Mouse (Mus musculus): Measurements from ENCODE around the gene Immp1l. TPM values are rescaled to one million over a fixed set of nuclear protein-coding genes. Genes with fewer than 3 reads are reported as not detected.

Immp1l gene
- total RNA-seq, 2 experiments from 2014 or later = 76.1 to 81.6 TPM

DNA sequence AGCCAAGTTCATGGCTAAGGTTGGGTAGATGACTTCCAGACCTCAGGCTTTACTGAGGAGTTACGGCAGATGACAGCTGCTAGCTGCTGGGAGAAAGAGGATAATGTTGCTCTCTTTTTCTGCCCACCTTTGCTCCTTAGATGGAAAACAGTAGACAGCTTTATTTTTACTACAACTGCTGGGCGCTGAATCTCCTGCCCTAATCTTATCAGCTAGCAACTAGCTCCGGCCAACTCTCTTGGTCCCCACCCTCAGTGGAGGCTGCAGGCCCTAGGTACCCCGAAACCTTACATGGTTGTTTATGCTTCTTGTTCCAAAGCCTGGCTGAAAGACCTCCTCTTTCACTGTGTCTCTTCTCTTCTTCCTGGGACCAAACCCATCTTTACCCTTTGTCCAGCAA lies 49.4 kb downstream of the Immp1l start:
- TF ChIP-seq CTCF (IDR thresholded peaks at IDR 0.05) = no peak
- Histone ChIP-seq H3K4me3 (no peak overlapping the region), H3K27ac (no peak overlapping the region)
- intact Hi-C loops (cut with DNase I) = no loop called here
- no peak for DNase-seq

GRCm38 (mm10) chr2:105963447-105963846 lies 59.0 kb downstream of the Immp1l start:
- no peak overlapping the region for H3K4me3 ChIP-seq
- TF ChIP-seq CTCF (IDR thresholded peaks at IDR 0.05) = no peak
- no peak for DNase-seq
- intact Hi-C loops (cut with DNase I) = no loop called here
- H3K27ac ChIP-seq = no peak overlapping the region

DNA sequence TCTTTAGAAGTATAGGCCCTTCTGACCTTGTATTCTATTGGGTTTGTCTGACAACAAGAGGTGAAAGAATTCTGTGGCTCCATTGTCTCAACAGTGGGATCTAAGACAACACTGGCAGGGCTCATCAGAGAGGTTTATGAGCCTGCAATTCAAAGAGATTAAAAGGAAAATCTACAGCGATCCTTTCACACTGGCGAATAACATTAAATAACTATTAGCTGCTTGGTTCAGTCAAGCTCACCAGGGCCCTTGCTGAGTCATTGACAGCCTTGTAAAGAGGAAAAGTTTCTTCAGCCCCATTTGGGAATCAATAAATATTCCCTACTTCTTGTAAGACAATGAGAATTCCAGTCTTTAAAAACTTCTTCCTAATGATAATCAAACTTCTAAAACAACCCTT lies 69.5 kb downstream of the Immp1l start:
- no peak overlapping the region for H3K27ac ChIP-seq
- no peak overlapping the region for H3K4me3 ChIP-seq
- intact Hi-C loops (cut with DNase I) = no loop called here
- DNase-seq = no peak
- TF ChIP-seq CTCF (IDR thresholded peaks at IDR 0.05) = no peak

DNA sequence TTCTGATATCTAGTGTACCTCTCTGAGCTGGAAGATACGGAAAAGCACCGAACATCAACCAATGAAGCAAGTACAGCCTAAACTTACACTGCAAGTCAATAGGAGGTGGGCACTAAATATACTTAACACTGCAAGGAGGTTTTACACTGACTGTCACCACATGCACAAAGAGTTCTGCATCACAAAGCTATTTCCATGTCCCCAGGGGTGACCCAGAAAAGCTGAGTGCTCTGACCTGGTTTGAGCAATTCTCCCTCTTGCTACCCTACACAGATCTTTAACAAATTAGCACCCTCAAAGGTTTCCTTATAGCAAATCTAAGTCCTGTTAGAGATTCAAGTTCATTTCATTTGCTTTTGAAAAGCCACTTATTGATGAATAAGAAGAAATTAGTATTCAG lies 73.6 kb downstream of the Immp1l start:
- Histone ChIP-seq H3K4me3 (no peak overlapping the region), H3K27ac (no peak overlapping the region)
- DNase-seq = no peak
- intact Hi-C loops (cut with DNase I) = no loop called here
- TF ChIP-seq CTCF (IDR thresholded peaks at IDR 0.05) = no peak

- TF ChIP-seq CTCF (IDR thresholded peaks at IDR 0.05) = no peak
Observed at GRCm38 (mm10) chr2:105985206-105985605, 80.8 kb downstream of the Immp1l start.

DNA sequence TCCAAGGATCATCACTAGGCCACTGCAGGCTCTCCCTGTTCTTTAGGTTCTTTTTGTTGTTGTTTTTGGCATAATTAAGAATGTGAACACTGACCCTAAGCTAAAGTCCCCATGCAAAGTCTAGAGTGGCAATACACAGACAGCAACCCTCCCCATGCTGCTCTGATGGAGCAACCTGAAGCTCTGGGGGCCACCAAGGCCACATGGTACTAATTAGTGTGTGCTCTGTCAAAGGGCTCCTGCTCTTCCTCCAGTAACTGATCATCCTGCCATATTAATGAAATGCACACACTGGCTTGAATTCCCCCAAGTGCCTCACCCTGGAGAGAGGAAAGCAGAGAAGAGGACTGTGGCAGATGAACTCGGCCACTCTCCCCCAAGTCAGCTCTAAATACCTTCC lies 82.7 kb downstream of the Immp1l start:
- intact Hi-C loops (cut with DNase I) = no loop called here
- Histone ChIP-seq H3K4me3 (no peak overlapping the region), H3K27ac (no peak overlapping the region)
- TF ChIP-seq CTCF (IDR thresholded peaks at IDR 0.05) = no peak
- no peak for DNase-seq

More at GRCm38 (mm10) chr2:105985206-105985605, 80.8 kb downstream of the Immp1l start:
- DNase-seq = no peak
- no peak overlapping the region for H3K4me3 ChIP-seq
- intact Hi-C loops (cut with DNase I) = no loop called here
- H3K27ac ChIP-seq = no peak overlapping the region

GRCm38 (mm10) chr2:105987999-105988398 lies 83.6 kb downstream of the Immp1l start:
- Histone ChIP-seq H3K27ac (no peak overlapping the region), H3K4me3 (no peak overlapping the region)
- intact Hi-C loops (cut with DNase I) = no loop called here
- DNase-seq = no peak
- TF ChIP-seq CTCF (IDR thresholded peaks at IDR 0.05) = peak; percentile 35; the same call in 1 of the 2 replicates

GRCm38 (mm10) chr2:106002835-106003739 lies 98.6 kb downstream of the Immp1l start, which contains the start of gene Dnajc24:
Gene Dnajc24 (minus strand): TSS chr2:106003549.
- peak; percentile 90 for DNase-seq
- intact Hi-C loops (cut with DNase I) = loop anchor here (5.0 to 10.0 kb wide), 3 partner anchors 96 to 988 kb away; partner anchors contain the start of gene Eif3m
- peak; percentile 8; the same call in 1 of the 2 replicates for TF ChIP-seq CTCF (IDR thresholded peaks at IDR 0.05)
- peak within 1 kb of the TSS; percentile 81 for H3K27ac ChIP-seq
- H3K4me3 ChIP-seq = peak within 1 kb of the TSS; percentile 97

GRCm38 (mm10) chr2:106008415-106008814 lies 104.0 kb downstream of the Immp1l start:
- no peak for TF ChIP-seq CTCF (IDR thresholded peaks at IDR 0.05)

More at GRCm38 (mm10) chr2:106008415-106008814, 104.0 kb downstream of the Immp1l start:
- intact Hi-C loops (cut with DNase I) = loop anchor here (10.0 kb wide), 1 partner anchor 994 kb away; the partner anchor contains the start of gene Eif3m
- Histone ChIP-seq H3K27ac (no peak overlapping the region), H3K4me3 (no peak overlapping the region)
- no peak for DNase-seq

Small RNAs within 50 kb of the gene (microRNA-seq; reads per million reads assigned to microRNA genes)
- gene Gm22002 = not detected

Other genes starting within 250 kb of the Immp1l start
- gene Pax6, start 235.7 kb upstream of the Immp1l start, total RNA-seq (2021) = not detected
- 10 to 100 TPM in 1 of 2 experiments, 1 to 10 TPM in 1; 8.9 to 12.1 TPM for gene Elp4, start 74 bp upstream of the Immp1l start, total RNA-seq (2021)
- 10 to 100 TPM in 1 of 2 experiments, 1 to 10 TPM in 1; 6.9 to 10.5 TPM for gene Dnajc24, start 98.9 kb downstream of the Immp1l start, total RNA-seq (2021)